Mouse (Mus musculus): Measurements from ENCODE around the gene Cacnb1.
A peak's percentile ranks its signal among the peaks of the same experiment; 100 is the strongest.

The Cacnb1 gene

DNA sequence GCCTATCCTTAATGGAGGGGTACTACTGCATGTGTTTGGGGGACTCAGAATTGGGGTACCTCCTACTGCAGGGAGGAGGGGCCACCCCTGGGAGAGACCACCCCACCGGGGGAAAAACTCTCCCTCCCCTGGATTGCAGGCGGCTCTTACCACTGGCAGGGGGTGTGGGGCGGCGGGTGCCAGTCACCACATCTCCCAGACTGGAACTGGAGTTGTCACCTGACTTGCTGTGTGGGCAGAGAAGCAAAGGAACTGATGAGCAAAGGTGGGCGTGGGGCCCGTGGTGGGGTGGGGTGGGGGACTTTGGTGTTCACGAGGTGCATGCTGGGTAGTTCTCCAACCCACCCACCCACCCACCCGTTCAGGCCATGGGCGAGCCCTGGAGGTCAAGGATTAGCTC lies 11.1 kb downstream of the Cacnb1 start:
- no peak for DNase-seq (ENCODE audit: low spot score)

DNA sequence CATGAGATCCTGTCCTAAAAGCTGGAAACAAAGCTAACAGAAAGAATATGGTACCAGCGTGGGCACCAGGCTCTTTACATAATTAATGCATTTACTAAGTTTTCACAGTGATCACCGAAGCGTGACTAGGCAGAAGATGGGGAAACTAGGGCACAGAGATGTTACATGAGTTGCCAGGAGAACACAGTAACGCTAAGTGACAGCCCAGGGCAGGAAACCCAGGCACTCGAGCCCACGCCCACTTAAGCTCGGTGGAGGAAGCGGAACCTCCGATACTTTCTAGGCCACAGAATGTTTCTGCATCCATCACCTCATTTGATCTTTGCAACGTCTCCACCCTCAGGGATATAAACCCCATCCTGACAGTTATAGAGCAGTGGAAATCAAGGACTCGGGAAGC lies 14.7 kb downstream of the Cacnb1 start:
- DNase-seq (ENCODE audit: low spot score): no peak

DNA sequence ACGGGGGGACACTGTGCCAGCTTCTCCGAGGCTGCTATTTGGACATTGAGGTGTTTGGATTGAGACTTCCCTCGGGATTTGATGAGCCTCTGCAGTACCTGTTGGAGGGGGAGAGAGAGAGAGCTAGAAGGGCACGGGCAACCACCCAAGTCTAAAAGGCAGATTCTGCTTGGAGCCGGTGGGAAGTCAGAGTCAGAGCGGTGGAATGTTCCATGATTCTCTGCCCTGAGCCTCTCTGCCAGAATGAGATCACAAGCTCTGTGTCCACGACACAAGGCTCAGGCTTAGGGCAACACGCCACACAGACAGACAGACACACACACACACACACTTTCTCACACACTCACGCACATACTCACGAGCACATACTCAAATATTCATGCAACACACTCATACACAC lies 17.1 kb downstream of the Cacnb1 start:
- peak; percentile 44 for DNase-seq (ENCODE audit: low spot score)

DNA sequence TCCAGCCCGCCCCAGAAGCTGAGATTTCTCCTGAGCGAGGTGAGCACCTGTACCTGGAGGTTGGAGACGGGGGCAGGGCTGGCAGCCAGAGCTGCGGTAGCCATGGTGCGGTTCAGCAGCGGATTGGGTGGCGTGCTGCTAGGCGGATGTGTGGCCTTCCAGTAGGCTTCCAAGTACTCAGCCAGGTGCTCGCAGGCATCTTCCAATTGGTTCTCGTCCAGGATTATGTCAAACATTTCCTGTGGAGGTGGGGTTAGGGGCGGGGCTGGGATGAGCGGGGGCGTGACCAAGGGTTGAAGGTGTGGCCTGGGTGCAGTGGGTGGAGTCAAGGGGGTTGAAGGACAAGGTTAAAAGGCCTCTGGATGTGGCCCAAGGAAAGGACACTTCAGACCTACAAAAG lies 17.8 kb downstream of the Cacnb1 start:
- peak; percentile 67 for DNase-seq (ENCODE audit: low spot score)

DNA sequence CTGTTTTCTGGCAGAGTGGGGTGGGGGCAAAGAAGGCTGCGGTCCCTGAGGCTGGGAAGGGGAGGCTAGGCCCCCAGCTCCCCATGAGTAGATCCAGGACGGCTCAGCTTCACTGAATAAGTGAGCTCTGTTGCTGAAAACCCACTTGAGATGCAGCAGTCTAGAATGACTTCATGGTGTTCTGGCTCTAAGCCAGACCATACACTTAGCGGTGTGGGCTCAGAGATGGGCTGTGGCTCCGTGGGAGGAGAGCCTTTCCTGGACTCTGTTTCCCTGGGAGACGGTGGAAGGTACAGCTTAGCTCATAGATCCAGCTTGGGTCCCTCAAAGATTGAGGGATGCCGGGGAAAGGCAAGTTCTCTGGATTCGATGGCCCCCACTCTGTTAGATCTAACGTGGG lies 18.7 kb downstream of the Cacnb1 start:
- DNase-seq (ENCODE audit: low spot score): no peak

DNA sequence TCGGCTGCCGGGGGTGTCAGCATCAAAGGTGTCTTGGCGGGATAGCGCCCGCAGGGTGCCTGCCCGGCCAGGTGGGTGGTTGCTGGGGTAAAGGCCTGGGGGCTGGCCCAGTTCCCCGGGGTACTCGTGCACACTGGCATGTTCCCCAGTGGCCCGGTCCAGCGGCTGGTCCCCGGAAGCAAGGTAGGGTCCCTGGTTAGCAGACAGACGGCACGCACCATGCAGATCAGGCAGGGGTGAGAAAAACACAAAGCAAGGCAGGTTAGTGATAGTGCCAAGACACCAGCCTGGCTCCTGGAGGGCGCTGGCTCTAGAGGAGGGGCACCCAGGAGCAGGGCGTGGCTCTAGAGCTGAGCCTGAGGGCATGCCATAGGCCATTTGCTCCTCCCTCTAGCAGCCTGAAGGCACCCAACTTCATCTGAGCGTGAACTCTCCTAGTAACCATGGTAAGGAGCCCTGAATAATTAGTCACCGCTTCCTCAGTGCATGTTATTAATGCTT lies 19.6 kb downstream of the Cacnb1 start:
- DNase-seq (ENCODE audit: low spot score): peak; percentile 50

DNA sequence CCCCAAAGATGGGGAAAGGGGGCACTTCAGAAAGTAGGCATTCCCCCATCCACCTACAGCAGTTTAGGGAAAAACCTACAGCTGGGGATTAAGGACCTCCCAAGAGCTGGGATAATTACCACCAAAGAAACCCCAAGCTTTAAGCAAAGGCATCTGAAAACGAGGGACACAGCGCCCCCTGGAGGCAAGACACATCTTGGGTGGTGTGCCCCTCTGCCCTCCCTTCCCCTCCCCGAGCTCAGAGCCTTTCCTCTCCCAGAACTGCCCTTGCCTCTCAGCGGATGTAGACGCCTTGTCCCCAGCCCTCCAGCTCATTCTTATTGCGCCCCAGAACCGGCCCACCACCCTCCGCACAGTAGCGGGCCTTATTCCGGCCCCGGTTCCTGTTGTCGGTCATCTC lies 20.2 kb downstream of the Cacnb1 start:
- peak; percentile 92 for DNase-seq (ENCODE audit: low spot score)

DNA sequence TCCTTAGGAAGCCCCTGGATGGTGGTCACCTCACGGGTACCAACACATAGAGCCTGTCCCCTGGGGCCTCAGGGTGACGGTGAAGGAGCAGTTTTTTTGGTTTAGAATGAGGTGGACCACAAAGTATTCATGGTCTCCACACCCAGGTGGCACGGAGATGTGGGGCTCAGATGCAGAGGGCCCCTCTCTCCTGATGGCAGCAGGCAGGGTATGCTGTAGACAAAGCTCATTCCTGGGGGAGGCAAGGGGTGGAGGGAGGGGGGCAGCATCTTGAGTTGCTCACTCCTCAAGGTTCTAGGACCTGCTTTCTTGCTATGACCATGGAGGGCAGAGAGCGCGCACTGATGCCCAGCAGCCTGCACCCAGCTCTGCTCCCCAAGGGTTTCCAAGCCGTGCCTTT lies 20.8 kb downstream of the Cacnb1 start:
- no peak for DNase-seq (ENCODE audit: low spot score)

DNA sequence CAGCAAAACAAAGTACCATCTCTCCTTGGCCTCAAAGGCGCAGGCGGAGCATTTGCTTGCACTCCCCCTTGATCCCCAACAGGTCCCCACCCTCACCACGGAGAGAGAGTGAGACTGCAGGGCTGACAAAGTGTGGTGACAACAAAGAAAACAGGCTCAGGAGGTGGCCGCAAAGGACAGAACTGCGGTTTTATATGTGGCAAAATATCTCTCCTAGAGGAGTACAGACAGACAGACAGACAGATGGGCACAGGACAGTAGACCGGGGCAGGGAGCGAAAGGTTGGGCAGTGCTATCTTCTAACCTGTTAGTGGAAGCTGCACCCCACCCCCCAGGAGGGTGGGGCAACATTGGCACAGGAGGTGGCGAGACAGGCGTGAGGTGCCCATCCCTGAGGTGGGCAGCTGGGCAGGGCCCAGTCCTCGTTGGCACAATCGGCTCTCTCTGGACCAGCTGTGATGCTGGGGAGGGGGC lies 21.4 kb downstream of the Cacnb1 start:
- DNase-seq (ENCODE audit: low spot score): peak; percentile 45

DNA sequence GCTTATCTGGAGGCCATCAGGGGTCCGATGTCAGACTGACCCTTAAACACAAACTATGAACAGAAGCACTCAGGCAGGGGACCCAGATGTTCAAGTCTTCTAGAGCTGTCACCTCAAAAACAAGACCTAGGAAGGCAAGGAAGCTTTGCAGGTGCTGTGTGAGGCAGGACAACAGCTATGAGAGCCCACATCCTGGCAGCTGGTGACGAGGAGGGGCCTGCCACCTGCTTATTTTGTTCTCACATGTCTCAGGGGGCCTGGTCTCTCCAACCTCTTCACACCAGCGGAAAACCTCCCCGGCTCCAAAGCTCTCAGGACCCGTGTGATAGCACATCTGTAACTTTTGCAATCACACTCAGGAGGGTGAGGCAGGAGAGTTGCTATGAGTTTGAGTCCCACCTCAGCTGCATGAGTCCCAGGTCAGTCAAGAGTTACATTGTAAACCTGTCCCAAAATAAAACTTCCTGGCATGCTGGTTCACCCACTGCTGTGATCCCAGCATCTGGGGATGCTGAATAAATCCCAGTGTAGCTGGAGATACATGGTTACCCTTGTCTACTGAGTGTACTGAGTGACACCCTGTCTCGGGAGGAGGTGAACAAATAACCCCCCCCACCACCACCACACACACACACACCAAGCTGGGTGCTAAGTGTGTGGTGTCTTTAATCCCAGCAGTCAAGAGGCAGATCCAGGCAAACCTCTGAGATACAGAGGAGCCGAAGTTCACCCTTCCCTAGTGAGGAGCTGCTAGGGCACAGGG lies 22.3 kb downstream of the Cacnb1 start:
- no peak for DNase-seq (ENCODE audit: low spot score)

DNA sequence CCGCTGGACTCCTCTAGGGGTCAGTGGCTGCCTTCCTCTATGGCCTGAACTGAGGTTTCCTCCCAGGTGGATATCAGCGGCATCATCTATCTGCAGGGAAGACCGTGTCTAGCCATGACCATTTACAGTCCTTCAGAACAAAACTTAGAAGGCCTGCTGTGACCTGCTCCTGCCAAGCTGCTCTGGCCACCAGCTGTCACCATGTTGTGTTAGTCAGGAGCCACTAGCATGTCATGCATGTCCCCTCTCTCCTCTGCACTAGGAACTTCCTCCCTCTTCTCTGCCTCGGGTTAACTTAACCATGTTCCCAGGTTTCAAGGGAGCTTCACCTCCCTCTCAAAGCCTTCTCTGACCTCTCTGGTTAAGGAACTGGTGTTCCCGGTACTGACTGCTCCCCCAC lies 23.1 kb downstream of the Cacnb1 start:
- DNase-seq (ENCODE audit: low spot score): no peak

DNA sequence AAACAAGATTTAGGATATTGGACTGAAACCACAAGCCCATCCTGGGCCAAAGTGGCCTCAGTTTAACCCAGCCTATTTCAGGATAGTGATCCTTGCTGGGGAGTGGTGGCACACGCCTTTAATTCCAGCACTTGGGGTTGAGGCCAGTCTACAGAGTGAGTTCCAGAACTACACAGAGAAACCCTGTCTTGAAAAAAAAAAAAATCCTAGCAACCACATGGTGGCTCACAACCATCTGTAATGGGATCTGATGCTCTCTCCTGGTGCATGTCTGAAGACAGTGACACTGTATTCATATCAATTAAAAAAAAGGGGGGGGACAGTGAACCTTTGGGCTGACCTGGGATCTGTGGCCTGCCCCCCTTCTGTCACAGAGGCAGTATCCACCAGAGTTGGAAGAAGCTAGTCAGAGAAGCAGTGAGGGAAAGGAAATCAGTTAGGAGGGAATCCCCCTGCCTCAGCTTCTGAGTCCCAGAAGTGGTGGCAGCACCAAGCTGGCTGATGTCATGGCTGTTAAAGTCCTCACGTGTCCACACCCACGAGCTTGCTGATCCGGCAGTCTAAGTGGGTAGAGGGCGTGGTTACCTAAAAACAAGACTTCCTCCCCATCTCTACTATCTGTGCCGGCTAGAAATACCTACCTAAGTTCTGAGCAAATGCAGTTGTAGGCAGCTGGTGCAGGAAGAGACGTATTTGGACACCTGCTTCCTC lies 23.8 kb downstream of the Cacnb1 start:
- DNase-seq (ENCODE audit: low spot score): no peak

DNA sequence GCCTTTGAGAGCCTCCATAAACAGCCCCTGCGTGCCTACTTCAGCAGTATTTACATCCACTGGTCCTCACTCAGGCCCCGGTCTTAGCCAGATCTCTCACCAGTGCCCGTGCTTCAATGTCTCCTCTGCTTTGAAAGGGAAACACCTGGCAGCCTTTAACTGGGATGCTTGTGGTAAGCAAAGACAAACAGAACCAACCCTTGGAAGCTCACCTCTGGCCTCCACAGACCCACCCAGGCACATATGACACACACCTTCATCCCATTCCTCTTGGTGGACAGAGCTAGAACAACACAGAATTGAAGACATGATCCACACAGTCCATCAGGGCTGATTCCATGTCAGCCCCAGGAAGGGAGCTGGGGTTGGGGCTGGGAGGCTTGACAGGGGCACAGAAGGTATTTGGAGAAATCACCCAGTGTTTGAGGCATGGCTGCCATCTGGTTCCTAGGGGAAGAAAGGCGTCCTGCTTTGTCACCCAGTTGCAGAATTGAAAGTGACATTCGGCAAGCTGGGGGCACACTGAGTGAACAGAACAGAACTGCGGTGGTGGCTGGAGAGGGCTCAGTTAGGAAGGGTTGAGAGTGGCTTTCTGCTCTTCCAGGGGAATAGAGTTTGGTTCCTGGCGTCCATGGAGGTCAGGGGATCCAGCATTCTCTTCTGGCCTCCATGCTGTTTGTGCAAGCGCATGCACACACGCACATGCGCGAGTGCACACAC lies 24.6 kb downstream of the Cacnb1 start:
- no peak for DNase-seq (ENCODE audit: low spot score)

DNA sequence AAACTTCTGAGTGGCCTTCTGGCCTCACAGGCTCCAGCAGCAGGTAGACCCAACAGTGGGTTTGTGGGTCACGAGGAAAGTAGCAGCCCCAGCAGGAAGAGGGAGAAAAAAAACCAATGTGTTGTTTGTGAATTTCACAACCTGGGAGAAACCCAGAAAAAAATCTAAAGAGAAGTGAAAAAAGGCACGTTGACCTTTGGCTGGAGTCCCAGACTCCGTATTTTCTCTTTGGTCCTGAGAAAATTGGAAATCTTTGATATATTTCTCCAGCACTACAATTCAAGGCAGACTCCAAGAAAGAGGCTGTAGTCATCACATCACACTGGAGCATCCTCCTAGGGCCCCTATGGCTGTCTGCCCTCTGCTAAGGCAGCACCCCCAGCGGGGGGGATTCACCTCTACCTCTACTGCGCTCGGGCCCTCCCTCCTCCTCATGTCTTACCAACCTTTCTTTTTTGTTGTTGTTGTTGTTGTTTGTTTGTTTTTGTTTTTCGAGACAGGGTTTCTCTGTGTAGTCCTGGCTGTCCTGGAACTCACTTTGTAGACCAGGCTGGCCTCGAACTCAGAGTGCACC lies 25.4 kb downstream of the Cacnb1 start:
- no peak for DNase-seq (ENCODE audit: low spot score)

DNA sequence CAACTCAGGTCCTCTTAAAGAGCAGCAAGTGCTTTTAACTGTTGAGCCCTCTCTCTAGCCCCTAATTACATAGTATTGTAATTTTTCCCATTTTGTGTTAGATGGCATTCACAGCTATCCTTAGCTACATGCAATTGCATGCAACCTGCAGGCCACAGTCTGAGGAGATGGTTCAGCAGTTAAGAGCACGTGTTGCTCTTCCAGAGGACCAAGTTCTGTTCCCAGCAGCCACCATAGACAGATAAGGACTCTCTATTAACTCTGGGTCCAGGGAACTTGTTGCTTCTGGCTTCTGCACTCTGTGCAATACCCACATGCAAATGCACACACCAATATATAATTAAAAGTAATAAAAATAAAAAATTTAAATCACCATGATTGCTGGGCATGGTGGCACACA lies 26.1 kb downstream of the Cacnb1 start:
- no peak for DNase-seq (ENCODE audit: low spot score)

DNA sequence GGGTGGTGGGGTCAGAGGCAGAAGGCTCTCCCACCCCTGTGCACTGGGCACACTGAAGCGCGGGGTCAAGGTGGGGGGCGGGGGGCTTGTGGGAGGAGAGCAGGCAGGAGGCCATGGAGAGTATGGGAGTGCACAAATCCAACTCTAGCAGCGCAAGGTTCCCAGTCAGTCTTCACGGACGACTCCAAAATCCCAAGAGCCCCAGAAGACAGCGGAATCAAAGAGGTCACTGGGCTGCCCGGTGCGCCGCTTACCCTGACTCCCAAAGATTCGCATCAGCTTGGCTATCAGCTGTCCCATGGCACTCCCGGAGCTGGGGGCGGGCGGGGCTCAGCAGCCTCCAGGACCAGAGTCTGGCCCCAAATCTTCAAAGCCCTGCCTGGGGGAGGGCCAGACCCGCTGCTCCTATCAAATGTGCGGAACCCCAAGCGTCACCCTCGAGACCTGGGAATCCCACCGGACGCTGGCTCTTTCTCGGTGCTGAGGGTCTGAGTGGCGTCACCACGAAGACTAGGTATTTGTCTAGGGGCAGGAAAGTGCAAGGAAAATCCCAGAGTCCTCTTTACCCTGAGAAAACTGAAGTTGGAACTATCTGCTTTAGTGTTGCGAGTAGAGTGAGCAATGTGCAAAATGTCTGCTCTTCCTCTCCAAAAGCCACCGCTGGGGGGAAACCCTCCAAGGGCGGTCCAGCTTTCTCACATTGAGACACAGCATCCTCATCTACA lies 27.1 kb downstream of the Cacnb1 start, which contains the start of gene Arl5c:
Arl5c (minus strand) TSS at position 618 of the 725 bp plus-strand sequence.
- peak; percentile 67 for DNase-seq (ENCODE audit: low spot score)

DNA sequence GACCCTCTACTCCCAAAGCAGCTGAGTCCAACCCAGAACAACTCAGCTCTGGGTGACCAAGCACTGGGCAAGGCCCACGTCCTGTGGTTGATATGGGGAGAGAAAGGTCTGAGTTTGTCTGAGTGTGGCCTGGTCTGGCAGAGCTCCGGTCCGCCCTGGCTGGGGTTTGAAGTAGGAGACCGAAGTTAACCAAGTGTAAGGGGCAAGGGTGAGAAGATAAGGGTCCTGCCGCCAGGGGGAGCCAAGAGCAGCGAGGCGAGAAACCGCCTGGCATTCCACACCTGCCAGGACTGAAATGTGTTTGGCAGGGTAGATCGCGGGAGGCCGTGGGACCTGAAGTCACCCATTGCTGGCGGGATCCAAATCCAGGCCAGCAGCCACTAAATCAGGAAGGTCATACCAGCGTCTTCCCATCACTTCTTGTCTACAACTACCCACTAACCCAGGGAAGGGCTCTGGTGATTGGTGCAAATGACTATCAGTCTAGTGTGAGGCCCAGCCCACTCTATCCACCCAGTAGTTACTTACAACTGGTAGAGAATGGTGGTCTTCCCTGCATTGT lies 28.2 kb downstream of the Cacnb1 start:
- peak; percentile 86 for DNase-seq (ENCODE audit: low spot score)

DNA sequence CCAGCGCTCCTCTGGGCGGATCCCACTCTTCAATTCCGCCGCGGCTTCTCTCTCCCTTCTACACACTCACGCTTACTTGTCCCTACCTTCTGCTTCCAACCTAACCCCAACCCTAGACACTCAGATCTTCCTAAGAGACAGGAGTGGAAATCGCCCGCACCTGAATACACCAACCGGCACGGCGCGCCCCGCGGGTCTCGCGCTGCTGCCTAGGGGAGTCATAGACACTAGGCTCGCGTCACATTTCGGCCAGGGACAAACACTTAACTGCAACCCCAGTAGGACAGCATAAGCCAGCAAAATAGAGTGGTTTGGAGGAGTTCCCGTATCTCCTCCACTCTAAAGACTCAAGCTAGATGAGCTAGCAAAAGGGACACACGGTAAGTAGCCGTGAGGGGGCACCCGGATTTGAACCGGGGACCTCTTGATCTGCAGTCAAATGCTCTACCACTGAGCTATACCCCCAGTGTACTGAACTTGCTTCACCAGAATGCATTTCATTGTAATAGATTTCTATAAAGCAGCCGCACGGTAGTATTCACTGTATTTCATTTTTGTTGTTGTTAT lies 34.2 kb downstream of the Cacnb1 start:
- peak; percentile 84 for DNase-seq (ENCODE audit: low spot score)

DNA sequence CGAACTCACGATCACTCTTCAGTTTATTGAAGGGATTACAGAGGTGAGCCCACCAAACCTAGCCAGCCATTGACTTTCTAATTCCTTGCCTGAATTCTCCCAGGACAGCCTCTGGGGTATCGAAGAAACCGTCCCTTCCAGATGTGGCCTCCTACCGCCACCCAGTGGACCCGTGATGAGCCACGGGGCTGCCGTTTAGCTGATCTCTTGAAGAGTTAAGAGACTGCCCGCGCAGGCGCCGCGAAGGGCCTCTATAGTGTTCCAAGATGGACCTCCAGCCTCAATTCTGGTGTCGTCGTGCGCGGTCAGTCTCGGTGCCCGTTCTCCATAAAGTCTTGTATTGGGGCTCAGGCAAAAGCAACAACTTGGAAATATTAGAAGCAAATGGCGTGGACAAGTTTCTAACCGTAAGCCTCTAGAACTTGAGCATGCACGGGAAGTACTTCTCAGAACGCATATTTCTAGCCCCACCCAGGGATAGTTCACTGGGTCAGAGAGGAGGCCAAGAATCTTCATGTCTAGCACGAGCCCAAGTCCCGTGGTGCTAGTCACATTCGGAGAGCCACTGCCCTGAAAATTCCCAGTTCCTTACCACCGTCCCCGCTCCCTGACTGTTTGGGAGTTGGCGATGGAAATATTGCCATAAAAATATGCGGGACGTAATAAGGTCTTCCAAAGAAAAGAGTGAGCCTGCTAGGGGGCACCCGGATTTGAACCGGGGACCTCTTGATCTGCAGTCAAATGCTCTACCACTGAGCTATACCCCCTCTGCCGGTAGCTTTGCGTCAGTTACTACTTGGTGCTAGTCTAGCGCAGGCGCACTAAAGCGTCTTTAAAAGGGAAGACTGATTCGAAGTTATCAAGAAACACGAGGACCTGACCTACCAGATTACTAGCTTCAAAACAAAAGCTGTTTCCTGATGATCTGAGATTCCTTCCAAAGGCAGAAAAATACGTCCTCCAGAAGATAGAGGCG lies 35.0 kb downstream of the Cacnb1 start:
- peak; percentile 94 for DNase-seq (ENCODE audit: low spot score)

Measured in testis, postnatal 10 days (tissue).